Mouse (Mus musculus): ENCODE measurements at regions not wholly inside any gene's neighbourhood (a gene's known extent, or its start where the extent isn't known, plus 50 kb on each side); places are given as distances from the start of the nearest gene placed in this dataset.

DNA sequence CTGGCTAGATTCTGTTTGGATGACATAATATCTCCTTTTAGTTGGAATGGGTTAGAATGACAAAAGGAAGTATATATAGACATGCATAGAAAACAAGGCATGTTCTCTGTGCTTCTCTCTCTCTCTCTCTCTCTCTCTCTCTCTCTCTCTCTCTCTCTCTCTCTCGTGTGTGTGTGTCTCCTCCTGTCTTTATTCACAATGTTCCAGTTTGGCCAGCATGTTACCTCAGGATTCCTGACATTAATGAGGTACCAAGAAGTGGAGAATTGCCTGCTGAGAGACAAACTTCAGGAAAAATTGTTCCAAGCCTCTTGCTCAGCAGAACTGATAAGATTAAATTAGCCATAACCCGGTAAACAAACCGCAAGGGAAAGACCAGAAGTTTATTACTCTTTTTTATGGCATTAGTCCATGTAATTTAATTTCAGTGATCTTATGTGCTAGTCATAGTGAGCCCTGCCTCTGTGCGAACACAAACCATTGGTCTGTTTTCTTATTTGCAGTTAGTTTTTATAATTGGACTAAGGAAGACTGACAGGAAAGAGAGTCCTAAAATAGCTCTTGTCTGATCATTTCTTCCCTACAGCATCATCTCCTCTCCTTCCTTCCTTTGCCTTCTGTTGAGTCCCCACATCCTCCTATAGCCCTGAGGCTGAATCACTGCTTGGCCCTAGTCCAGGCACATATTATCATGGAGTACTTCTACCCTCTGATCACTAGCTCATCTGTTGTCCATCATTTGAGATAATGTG is 323.5 kb upstream of the 1700056E22Rik start:
- DNase-seq: no peak

DNA sequence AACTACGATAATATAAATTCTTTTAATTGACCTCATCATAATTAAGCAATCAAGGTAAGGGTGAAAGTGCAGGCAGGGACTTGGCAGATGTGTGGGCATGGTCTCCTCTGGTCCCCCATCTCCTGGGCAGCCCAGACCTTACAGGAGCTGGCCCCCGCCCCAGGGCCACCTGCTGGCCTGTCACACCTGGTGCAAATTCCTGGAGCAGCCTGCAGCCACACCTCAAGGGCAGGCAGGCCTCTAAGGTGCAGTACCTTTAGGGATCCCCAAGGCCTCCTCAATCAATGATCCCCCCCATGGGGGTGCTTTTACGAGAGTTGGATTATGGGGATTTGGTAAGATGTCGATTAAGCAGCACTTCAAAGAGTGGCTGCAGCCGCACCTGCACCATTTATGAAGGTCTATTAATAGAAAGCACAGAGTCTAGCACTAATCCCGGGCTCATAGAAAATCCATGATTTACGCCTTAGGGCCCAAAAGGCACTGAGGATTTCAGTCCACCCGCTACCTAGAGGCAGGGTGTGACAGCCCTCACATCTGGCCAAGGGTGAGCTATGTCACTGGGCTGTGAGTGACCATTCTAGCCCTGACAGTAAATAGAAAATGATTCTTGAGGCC is 319.8 kb upstream of the 1700056E22Rik start:
- DNase-seq: no peak

DNA sequence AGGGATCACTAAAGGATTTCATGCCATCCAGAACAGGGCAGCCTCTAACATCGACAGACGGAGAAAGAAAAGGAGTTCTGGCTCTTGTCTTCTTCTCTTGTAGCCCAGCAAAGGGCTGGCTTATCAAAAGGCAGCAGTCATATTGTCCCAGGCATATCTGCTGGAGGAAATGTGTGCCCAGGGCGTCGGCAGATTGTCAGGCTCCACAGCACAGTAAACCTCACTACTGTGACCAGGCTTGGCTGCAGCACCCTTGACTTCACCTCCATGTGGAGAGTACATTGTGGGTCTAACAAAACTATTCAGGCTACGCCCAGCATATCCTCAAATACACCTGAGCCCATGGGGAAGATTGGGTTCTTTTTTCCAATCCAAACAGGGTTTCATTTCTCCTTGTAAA is 317.7 kb upstream of the 1700056E22Rik start:
- no peak for DNase-seq

DNA sequence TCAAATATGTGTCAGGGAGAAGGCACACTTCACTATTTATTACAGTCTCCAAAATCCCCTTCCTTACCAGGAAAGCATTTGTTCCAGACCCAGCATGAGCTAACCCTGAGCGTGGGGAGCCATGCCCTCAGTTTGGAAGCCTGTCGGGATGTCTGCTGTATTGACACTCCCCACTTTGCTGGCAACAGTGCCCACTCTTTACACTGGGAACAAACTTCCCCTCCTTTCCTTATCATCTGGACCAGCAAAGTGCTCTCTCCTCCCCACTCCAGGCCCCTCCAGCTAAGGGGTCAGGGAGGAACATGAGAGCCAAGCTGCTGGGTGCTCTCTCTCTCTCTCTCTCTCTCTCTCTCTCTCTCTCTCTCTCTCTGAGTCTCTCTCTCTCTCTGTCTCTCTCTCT is 310.7 kb upstream of the 1700056E22Rik start:
- no peak for DNase-seq

DNA sequence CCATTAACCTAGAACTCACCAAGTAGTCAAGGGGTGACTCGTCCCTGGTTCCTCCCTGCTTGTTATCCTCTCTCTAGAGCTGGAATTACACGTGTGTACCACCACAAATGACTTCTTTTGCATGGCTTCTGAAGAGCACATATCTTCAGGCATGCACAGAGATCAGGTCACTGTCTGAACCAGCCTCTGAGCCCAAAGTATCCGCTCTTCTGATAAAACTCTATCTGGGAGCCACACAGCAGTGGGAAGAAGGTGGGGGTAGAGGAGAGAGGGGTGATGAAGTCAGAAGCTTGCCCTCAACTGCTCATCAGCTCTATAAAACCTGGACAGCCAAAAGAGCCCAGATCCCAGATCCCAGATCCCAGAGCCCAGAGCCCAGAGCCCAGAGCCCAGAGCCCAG is 301.9 kb upstream of the 1700056E22Rik start:
- DNase-seq: no peak

DNA sequence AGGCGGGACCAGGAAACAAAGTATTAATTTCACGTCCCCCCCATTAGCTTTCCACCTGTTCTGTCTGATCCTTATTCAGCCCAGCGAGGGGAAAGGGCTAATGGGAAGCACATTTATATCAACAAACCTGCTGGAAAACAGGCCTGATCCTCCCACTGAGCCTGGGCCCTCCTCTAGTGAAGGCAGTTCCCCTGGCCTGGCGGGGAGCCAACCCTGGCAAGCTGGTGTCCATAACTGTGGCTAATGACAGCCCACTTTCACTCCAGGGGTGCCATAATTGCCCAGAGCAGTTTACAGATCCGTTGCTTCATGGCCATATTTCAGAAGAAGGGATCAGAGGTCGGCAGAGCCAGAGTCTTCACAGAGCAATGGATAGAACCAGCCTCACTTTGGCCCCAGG is 301.2 kb upstream of the 1700056E22Rik start:
- DNase-seq: no peak

DNA sequence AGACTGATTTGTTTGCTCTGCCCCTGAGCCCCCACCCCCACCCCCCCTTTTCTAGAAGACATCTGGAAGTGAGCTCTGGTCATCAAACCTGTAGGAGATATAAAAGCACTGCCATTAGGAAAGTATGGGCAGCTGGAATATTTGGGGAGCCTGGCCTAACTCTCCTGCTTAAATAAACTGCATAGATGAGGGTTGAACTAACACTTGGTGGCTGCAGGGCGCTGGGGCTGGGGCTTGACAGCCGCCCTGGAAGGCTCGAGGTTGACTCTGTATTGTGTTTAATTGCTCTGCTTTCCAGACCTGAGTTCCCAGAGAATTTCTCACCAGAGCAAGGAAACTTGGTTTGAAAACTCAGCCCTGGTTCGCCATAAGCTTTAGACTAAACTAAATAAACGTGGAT is 300.7 kb upstream of the 1700056E22Rik start:
- no peak for DNase-seq

DNA sequence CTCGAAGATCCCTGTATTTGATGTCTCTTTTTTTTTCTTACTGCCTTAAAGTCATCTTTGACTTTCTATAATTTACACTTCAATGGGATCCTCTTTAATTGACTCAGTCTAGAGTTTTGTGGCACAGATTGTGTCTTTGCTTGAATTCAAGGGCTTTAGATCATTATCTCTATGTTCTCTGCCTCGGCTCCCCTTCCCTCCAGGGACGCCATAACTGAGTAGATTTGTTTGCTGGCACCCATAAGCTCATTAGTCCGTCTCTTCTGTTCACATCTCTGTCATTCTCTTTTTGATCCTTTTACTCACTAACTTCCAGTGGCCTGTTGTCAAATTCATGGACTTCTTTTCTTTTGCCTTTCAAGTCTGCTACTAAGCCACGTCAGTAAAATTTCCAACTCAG is 299.0 kb upstream of the 1700056E22Rik start:
- no peak for DNase-seq

DNA sequence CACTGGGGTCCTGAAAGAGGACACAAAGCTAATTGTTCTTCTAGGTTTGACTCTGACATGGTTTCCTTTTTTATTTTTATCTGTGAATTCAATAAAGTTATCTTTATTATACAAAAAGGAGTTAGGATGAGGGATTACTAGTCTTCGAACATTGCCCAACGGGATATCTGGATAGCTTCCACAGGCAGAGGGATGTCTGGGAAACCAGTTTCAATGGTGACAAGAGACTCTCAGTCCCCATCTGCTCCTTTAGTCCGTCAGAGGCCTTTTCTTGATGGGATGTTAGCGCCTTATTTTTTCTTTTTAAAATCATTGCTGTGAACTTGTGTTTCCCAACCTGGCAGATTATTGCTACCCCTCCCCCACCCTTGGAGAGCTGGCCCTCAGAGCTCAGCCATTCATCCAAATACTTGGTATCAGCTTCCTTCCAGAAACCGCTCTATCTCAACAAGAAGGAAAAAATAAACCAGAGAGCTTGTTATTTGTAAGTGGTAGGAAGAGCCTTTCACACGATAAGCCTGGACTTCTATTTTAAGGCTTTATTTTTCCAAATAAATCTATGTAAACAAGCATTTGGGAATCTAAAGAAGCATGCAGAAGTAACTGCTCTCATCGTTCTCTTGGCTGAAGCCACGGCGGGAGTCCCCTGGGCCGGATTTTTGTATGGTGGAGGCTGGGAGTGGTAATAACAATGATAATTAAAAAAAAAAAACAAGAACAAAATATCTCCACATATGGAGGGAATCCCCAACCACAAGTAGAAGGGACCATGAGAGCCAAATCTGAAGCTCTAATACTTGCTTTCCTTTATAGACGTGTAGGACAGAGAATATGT is 296.6 kb upstream of the 1700056E22Rik start:
- no peak for DNase-seq

DNA sequence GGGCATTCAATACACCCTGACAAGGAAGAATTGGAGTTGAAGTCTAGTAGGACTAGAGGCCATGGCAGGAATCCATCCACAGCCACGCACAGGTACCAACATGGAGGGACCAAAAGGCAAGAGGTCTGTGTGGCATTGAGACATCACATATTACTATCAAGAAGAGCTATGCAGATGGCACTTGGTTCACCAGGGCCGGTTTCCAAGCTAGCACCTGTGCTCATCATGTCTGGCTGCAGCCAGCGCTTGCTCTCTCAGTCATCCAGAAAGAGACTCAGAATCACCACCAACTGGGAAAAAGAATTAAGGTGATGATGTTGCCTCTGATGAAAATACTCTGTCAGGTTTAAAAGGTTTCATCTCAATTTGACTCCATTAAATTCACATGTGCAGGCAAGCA is 292.1 kb upstream of the 1700056E22Rik start:
- no peak for DNase-seq

DNA sequence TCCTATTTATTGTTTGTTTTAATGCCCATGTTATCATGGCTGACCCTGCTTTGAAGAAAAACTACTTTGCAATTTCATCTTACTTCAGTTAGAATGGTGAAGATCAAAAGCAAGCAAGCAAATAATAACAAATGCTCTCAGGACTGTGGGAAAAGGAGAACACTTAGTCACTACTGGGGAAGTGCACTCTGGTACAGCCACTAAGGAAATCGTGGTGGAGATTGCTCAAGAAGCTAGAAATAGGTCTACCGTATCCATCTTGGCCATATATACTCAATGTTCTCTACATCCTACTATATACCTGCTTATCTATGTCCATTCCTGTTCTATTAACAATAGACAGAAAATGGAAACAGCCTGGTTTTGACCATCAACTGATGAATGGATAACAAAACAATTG is 290.1 kb upstream of the 1700056E22Rik start:
- no peak for DNase-seq

DNA sequence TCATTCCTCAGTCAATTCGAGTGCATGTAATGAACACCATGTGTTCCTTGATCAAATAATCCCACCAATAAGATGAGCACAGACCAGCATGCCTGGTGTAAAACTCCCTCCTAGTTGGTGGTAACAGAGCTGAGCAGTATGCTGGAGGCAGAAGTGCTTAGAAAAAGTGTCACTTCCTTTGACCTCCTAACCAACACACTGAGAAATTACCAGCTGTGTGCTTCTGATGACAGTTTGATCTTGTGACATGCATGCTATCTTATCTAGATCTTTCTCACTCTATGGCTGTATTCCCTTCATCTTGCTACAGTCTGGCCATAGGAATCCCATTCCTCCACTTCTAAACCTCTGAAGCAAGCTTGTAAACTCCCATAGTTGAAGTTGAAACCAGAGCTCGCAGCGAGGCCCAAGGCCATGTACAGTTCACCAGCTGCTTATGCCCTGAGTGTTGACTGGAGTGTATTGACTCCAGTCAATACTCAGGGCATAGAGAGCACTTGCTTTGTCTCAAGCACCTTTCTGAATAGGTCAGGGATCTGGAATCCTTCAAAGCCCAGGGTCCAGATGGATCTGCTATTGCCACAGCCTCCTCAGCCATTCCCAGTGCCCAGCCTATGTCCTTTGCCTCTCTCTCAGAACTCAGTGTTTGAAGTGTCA is 286.5 kb upstream of the 1700056E22Rik start:
- no peak for DNase-seq

DNA sequence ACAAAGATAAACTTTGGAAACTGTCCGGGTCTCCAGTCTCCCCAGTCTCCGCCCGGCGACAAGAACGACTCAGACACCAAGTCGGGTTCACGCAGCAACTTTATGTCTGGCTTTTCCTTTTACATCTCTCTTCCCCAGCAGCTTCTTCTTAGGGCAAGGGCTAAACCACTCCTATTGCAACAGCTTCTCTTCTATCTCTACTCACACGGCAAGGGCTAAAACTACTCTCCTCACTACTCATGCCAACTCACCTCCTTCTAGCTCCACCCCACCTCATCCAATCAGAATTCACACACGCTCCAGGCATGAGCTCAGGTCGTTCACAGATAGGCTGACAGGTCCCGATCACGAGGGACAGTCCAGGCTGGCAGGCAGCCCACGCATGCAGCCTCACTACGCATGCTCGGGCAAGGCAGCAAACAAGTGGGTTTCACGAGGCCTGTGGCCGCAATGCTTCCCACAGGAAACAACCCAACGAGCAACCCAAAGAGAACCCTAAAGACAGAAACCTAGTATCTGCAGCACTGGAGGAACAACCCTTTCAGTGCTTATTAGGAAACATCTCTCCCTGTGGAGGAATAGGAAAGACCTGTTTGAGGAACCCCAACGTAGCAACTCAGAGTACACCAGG is 276.2 kb upstream of the 1700056E22Rik start:
- no peak for DNase-seq

DNA sequence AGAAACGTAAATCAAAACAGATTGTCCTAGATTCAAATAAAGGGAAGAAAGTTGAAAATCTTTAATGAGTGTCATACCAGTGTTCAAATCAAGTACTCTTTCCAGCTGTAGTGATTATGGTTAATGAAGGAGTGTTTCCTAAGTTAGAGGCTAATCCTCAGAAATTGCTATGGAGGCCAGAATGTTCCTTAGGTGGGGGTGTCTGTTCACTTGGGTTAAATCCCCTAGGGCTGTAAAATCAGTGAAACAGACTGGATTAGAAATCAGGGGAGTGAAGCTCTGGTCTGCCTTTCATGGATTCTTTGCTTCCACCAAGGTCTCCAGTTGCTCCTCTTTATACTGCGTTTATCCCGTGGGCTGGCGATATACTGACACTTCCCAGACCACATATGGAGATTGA is 270.7 kb upstream of the 1700056E22Rik start:
- no peak for DNase-seq

DNA sequence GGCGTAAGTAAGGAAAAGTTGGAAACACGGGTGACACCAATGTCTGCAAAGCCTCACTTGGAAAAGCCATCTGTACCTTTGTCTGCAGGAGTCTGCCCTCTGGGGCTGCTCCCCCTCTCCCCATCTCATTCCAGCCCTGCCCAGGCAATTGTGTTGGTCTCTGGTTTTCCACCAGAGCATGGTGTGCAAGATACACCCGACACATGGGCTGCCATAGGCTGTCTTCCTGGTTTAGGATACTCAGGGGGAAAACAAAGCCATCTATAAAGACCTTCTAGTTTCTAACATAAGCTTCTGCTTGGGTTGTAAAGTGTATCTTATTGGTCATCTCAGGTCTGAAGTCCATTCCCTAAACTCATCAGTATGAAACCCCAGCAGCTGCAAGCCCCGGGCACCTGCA is 270.1 kb upstream of the 1700056E22Rik start:
- no peak for DNase-seq

DNA sequence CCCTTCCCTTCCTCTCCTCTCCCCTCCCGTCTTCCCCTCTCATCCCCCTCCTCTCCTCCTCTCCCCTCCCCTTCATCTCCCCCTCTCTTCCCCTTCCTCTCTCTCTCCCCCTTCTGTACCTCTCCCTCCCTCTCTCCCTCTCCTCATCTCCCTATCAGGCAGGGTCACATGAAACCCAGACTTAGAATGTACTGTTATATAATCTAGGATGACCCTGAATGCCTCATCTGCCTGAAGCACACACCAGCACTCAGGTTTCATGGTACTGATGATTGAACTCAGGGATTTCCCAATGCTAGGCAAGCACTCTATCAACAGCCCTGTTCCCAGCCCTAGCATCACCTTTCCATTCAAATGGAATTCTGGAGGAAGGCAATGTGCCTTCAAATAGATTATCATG is 264.6 kb upstream of the 1700056E22Rik start:
- no peak for DNase-seq

DNA sequence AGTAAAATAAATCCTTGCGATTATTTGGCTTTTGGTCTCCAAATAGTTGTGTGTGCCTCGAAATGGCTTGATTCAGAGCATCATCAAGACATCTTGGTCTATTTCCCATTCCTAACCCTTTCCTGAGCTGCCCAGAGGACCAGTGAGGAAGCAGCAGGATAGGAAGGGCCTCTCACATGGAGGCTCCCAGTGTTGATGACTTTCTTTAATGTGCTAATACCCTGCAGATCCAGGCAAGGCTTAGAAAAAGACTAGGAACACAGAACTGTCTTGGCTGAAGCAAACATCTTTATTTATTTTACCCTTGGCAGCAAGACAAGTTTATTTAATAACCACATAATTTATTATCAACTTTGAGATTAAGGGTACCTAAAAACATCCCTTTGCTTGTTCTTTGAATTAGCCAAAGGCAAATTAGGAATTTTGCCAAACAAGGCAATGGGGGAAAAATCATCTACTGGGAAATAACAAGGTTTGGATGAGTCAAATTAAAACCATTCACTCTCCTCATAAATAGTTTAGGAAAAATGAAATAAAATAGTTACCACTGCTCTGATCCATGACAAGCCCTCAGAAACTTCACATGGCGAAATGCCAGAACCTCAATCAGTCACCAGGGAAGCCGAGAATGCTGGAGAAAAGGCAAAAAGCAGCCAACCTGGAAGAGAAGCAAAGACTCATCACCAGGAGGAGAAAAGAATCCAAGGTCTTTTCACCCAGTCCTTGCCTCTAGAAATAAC is 263.1 kb upstream of the 1700056E22Rik start:
- no peak for DNase-seq

DNA sequence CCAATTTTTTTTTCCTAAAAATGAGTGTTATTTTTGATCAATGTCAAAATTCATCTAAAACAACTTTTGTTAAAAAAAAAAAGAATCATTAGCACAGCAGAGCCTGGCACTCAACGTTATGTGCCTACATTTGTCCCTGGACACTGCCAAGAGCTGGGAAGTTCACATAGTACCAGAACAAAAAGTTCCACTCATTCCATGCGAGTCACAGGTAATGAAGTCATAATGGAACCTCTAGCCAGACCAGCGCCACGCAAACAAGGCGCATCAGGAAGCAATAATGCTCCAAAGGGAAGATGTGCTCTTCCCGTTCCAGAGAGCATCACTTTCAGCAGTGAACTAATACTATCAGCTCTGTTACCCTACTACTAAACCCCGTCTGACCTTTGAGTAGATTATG is 257.0 kb upstream of the 1700056E22Rik start:
- no peak for DNase-seq

DNA sequence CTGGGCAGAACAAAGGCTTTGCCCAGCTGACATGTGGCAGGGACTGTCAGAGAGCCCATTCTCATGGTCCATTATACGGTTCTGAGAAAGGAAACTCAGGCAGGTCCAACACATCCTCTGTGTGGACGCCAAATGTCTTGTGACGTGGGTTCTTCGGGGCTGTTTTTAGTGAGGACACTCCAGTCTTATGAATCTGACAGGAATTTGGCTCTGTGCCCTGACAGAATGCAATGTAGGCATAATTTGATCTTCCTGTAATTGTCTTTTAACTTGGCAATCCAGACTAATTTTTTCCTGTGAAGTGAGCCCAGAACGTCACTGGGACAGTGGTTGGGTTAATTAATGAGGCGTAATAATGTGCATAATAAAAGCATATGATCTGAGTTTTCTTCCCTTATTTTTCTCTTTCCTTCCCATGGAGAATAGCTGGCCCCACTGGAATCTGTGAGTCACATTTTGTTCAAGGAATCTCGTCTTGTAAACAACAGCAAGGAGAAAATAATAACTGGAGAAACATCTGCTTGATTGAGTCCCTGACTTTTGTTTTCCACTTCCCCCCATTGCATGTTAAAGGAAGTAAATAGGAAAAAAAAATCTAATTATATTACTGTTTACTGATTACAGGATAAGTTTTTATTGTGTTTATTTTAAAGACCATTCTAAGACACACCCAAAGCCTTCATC is 255.8 kb upstream of the 1700056E22Rik start:
- no peak for DNase-seq

DNA sequence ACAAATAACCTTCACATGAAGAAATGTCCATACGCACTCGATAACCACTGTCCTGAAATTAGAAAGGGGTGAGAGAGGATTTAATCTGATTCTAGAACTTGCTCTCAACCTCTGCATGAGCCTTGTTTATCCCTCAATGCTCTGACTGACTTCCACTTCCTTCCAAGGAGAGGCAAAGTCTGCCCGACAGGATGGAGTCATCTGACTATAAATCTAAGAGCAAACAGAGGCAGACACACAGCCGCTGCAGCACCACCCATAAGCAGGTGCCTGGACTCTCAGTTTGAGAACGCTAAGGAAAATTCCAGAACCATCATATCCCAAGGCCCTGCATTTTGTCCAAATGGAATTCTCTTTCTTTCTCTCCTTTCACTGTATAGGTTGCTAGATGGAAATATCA is 247.7 kb upstream of the 1700056E22Rik start:
- DNase-seq: no peak

DNA sequence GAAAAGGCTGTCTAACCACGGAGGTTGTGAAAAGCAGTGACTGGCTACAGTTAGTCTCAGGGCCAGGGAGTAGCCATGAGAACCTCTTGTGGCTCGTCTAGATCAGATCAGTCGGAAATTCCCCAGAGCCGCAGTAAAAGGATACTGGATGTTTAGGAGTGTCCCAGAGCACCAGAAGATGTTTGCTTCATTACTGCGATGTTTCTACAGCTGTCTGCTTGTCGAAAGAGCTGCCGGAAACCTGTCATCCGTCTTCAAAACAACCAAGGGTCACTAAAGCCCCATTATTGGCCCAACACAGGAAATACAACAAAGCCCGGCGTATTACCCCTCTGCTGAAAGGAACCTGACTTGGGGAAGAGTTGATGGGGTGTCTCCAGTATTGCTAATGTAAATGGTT is 245.2 kb upstream of the 1700056E22Rik start:
- DNase-seq: no peak

DNA sequence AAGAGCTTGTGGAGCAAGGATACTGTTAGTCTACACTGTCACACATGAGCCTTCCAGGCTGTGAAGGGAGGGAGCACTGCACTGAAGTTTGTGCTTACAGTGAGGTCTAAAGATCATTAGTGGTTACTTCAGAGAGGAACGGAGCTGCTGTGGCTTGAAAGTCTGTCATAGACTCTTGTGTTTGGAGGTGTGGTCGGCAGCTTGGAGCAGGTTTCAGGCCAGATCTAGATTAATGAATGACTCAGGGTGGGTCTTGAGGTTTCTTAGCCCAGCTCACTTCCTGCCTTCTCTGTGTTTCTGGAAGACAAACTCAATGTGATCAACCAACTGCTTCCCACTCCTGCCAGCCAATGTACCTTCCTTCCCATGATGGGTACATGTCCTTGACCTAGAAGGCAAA is 242.9 kb upstream of the 1700056E22Rik start:
- DNase-seq: no peak
